Mouse (Mus musculus) lung, embryonic 14.5 days (tissue): ENCODE results near the gene Ly6g5b. TPM values are rescaled to one million over a fixed set of nuclear protein-coding genes. Genes with fewer than 3 reads are reported as not detected.

Experiments used
- ATAC-seq: fragments of 200-750 bp; cut with Nextera tagmentation; 2 replicates; pipeline ENCODE4 v1.8.0; 2017; ENCODE audit warnings: mild to moderate bottlenecking, moderate TSS enrichment, moderate library complexity; ENCODE audit not compliant: insufficient read depth
- DNase-seq: peaks from one replicate; pipeline ENCODE4 v3.0.0-alpha.2; 2015
- H3K27ac ChIP-seq: fragments of 300-500 bp; sonication (generic); 2 replicates; pipeline ENCODE4 v1.5.1; 2014; ENCODE audit warnings: low read depth, mild to moderate bottlenecking, moderate library complexity
- H3K27me3 ChIP-seq: fragments of 300-500 bp; sonication (generic); 2 replicates; pipeline ENCODE4 v1.6.1; 2014; ENCODE audit warnings: low read length, control low read depth; ENCODE audit not compliant: insufficient read depth
- H3K36me3 ChIP-seq: fragments of 300-500 bp; sonication (generic); 2 replicates; pipeline ENCODE4 v1.6.1; 2014; ENCODE audit warnings: control low read depth; ENCODE audit not compliant: insufficient read depth
- H3K4me1 ChIP-seq: fragments of 300-500 bp; sonication (generic); 2 replicates; pipeline ENCODE4 v1.6.1; 2014; ENCODE audit warnings: antibody characterized with exemption, control low read depth; ENCODE audit not compliant: insufficient read depth
- H3K4me2 ChIP-seq: fragments of 300-500 bp; sonication (generic); 2 replicates; pipeline ENCODE4 v1.6.1; 2014; ENCODE audit warnings: mild to moderate bottlenecking
- H3K4me3 ChIP-seq: fragments of 300-500 bp; sonication (generic); 2 replicates; pipeline ENCODE4 v1.5.1; 2014; ENCODE audit warnings: low read depth, low read length
- H3K9ac ChIP-seq: fragments of 300-500 bp; sonication (generic); 2 replicates; pipeline ENCODE4 v1.6.1; 2014
- H3K9me3 ChIP-seq: fragments of 300-500 bp; sonication (generic); 2 replicates; pipeline ENCODE4 v1.6.1; 2016; ENCODE audit warnings: low read depth, low read length, control low read depth
- CTCF ChIP-seq: IDR thresholded peaks from 2 replicates; pipeline ENCODE4 v1.5.1; 2016; ENCODE audit warnings: antibody characterized with exemption, low read depth
- WGBS: fragments of 180-500 bp; shearing (Covaris S2); extraction: QIAGEN DNeasy Blood & Tissue Kit; methylation state at CpG from one replicate; pipeline ENCODE4 v1.1.7; 2014; 5-methylcytosine and 5-hydroxymethylcytosine counted together
- polyA plus RNA-seq: library from polyadenylated mRNA; unstranded; fragments of >200 nt; fragmentation: Nextera tagmentation; extraction: Ambion mirVana; gene quantifications from 2 replicates; pipeline ENCODE4 v1.2.1, GENCODE M21; 2014

Gene Ly6g5b
- polyA plus RNA-seq, 1 experiment from 2014 or later = 1.1 TPM

DNA sequence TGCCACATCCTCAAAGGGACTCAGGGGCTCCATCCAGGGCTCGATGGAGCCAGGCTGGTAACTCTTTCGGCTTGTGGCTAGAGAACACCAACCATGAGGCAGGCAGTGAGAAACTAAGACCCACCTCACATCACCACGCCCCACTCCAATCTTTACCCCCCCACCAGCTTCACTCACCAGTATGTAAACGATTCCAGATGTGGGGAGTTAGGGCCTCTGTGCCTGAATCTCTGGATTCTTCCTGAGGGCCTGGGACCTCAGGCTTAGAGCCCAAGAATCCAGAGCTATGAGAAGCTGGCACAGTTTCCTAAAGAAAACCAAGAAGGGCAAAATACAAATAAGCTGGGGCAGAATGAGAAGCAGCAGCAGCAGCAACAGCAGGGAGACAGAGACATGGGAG lies 38.7 kb upstream of the Ly6g5b start:
- H3K36me3 ChIP-seq = peaks cover 100% of the 10 kb centered on the region
- H3K27ac ChIP-seq = no peak overlapping the region
- ATAC-seq (no peak), DNase-seq (no peak)
- H3K4me1 ChIP-seq = no peaks in the 10 kb centered on the region
- 76% methylated on average over 4 of the region's 4 CpGs for WGBS
- no peaks in the 10 kb centered on the region for H3K9me3 ChIP-seq
- H3K27me3 ChIP-seq = no peaks in the 10 kb centered on the region
- H3K9ac ChIP-seq = no peak overlapping the region
- no peak overlapping the region for H3K4me2 ChIP-seq
- TF ChIP-seq CTCF = no peak
- no peak overlapping the region for H3K4me3 ChIP-seq

GRCm38 (mm10) chr17:35153077-35153476 lies 37.8 kb upstream of the Ly6g5b start:
- Histone ChIP-seq H3K4me2 (no peak overlapping the region), H3K9ac (no peak overlapping the region), H3K27me3 (no peaks in the 10 kb centered on the region), H3K4me1 (no peaks in the 10 kb centered on the region), H3K9me3 (no peaks in the 10 kb centered on the region), H3K27ac (no peak overlapping the region), H3K4me3 (no peak overlapping the region), H3K36me3 (peaks cover 100% of the 10 kb centered on the region)
- DNase-seq = no peak
- no peak for TF ChIP-seq CTCF
- 84% methylated on average over 9 of the region's 9 CpGs for WGBS
- ATAC-seq = no peak

- TF ChIP-seq CTCF = no peak
- no peak for ATAC-seq
- H3K4me3 ChIP-seq = no peak overlapping the region
- no peak overlapping the region for H3K27ac ChIP-seq
- 93% methylated on average over 4 of the region's 4 CpGs for WGBS
- no peak overlapping the region for H3K9ac ChIP-seq
- H3K9me3 ChIP-seq = no peaks in the 10 kb centered on the region
- H3K36me3 ChIP-seq = peaks cover 100% of the 10 kb centered on the region
- H3K4me1 ChIP-seq = no peaks in the 10 kb centered on the region
- H3K27me3 ChIP-seq = no peaks in the 10 kb centered on the region
- H3K4me2 ChIP-seq = no peak overlapping the region
- no peak for DNase-seq
These were observed 36.9 kb upstream of the Ly6g5b start for GRCm38 (mm10) chr17:35152121-35152520.

GRCm38 (mm10) chr17:35147922-35148639 lies 32.9 kb upstream of the Ly6g5b start:
- Histone ChIP-seq H3K9ac (no peak overlapping the region), H3K4me1 (no peaks in the 10 kb centered on the region), H3K36me3 (peaks cover 100% of the 10 kb centered on the region), H3K27ac (peak overlapping the region; percentile 38; the same call in 1 of the 2 replicates), H3K4me3 (no peak overlapping the region), H3K9me3 (no peaks in the 10 kb centered on the region), H3K27me3 (no peaks in the 10 kb centered on the region), H3K4me2 (no peak overlapping the region)
- WGBS = 66% methylated on average over 5 of the region's 5 CpGs
- DNase-seq (peak; percentile 35), ATAC-seq (no peak)
- TF ChIP-seq CTCF = no peak

- ATAC-seq = no peak
- DNase-seq = peak; percentile 16
- peaks cover 100% of the 10 kb centered on the region for H3K36me3 ChIP-seq
- no peak overlapping the region for H3K9ac ChIP-seq
- H3K27ac ChIP-seq = no peak overlapping the region
- TF ChIP-seq CTCF = no peak
- no peaks in the 10 kb centered on the region for H3K27me3 ChIP-seq
- no peaks in the 10 kb centered on the region for H3K9me3 ChIP-seq
- 50% methylated on average over 3 of the region's 3 CpGs for WGBS
- H3K4me3 ChIP-seq = no peak overlapping the region
- H3K4me2 ChIP-seq = no peak overlapping the region
- H3K4me1 ChIP-seq = no peaks in the 10 kb centered on the region
These were observed 32.1 kb upstream of the Ly6g5b start for GRCm38 (mm10) chr17:35147348-35147747.

GRCm38 (mm10) chr17:35146139-35146538 lies 30.9 kb upstream of the Ly6g5b start:
- no peak for DNase-seq
- H3K36me3 ChIP-seq = peaks cover 100% of the 10 kb centered on the region
- H3K27ac ChIP-seq = no peak overlapping the region
- no peak overlapping the region for H3K4me2 ChIP-seq
- no peaks in the 10 kb centered on the region for H3K27me3 ChIP-seq
- no peaks in the 10 kb centered on the region for H3K4me1 ChIP-seq
- H3K9me3 ChIP-seq = no peaks in the 10 kb centered on the region
- H3K9ac ChIP-seq = no peak overlapping the region
- no peak for ATAC-seq
- 85% methylated on average over 5 of the region's 5 CpGs for WGBS
- no peak overlapping the region for H3K4me3 ChIP-seq
- TF ChIP-seq CTCF = no peak

DNA sequence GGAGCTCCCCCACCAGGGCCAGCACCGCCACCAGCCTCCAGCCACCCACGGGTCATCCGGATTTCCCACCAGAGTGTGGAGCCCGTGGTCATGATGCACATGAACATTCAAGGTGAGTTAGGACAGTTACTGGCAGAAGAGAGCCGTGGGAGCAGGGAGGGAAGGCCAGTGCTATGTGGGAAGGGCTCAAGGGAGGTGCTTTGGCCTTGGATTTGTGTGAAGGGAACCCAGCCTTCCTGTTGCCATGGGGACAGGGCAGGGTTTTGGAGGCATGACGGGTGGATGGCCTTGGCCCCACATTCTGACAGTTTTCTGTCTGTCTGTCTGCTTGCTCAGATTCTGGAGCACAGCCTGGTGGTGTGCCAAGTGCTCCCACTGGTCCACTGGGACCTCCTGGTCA lies 26.7 kb upstream of the Ly6g5b start:
- DNase-seq (no peak), ATAC-seq (no peak)
- peaks cover 5% of the 10 kb centered on the region; the same call in 1 of the 2 replicates for H3K4me1 ChIP-seq
- H3K4me3 ChIP-seq = no peak overlapping the region
- no peak for TF ChIP-seq CTCF
- H3K27ac ChIP-seq = no peak overlapping the region
- H3K9ac ChIP-seq = no peak overlapping the region
- H3K4me2 ChIP-seq = no peak overlapping the region
- H3K27me3 ChIP-seq = no peaks in the 10 kb centered on the region
- H3K36me3 ChIP-seq = peaks cover 94% of the 10 kb centered on the region
- WGBS = 82% methylated on average over 6 of the region's 6 CpGs
- no peaks in the 10 kb centered on the region for H3K9me3 ChIP-seq
